Mouse (Mus musculus): ENCODE data around the gene Ppara.

The Ppara gene

DNA sequence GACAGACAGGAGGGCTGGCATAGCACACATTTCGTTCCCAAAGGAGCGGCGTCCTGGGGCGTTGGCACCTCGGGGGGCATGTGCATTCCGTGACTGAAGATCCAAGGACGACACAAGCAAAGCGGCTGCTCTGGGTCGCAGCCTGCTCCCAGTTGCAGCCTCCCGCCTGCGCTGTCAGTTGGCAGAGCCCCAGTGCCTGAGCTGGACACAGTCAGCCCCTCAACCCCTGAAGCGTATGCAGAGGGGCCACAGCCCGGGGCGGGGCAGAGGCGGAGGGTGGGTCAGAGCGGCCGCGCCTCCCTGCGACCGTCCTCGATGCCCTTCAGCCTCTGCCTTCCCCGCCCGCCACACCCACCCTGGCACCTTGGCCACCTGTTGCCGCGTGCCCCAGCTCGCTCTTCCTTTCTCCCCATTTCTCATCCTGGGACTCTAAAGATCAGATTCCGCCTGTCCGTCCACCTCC lies at the start of gene Ppara:
Gene Ppara, plus strand, starts transcription at position 413 of the 463 bp plus-strand sequence.
- DNase-seq (ENCODE audit: low read depth) = no peak

DNA sequence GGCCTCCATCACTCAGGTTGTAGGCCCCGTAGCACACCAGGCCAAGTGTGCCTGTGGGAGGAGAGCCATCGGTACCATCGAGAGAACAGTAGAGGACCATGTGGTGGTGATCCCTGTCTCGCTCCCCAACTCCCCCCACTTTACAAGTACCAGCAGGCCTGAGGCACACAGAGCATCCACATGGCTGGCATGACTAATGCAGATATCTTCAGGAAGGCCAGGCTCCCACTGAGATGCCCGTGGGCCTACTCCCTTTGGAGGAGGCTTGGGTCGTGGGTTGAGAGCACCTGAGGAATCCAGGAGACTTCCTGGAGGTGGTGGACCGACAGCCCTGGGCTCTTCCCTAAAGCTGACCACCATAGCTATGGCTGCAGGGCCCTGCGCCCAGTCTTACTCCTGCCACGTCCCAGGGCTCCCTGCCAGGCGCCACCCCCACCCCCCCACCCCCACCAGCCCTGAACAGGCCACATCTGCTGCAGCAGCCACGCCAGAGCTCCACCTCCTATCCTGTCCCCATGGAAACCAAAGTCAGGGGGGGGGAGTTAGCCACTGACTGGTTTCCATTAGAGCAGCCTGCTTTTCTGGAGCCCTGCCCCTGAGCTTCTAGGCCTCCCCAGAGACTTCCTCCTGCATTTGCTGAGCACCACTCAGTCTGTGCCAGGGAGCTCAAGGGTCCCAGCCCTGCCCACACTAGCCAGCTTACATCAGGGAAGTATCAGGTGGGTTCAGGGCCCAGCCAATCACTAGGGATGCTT lies 48.0 kb upstream of the Ppara start:
- peak; percentile 90 for DNase-seq (ENCODE audit: low read depth)

DNA sequence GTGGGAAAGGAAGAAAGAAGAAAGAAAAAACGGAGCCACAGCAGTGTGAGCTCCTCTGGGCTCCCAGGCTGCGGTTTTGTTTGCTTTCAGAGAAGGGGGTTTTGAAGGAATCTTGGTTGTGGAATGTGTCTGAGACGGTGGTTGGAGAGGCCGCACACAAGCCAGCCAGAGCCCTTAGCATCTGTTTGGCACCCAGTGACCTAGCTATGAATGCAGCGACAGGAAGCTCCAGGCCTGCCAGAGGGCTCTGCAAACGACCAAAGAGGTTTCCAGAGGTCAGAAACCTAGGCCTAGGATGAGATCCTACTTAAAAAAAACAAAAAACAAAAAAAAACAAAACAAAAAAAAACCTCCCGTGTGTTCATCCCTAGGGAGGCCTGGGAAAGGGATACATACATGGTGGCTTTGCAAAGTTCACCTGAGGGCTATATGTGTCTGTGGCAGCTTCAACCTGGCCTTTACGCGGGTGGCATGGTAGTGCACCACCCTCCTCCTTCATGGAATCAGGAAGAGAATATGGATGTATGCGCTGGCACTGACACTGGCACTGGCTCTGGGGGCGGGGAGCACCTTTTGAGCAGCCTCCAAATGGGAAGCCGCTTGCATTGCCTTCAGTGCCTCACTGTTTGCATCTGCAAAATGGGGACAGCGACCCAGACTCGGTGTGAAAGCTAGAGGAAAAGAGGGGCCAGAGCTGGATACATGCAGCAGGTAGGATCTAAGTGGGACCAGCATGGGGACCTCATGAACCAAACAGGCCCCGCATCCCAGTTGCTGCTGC lies 47.0 kb upstream of the Ppara start:
- DNase-seq (ENCODE audit: low read depth) = peak; percentile 85

DNA sequence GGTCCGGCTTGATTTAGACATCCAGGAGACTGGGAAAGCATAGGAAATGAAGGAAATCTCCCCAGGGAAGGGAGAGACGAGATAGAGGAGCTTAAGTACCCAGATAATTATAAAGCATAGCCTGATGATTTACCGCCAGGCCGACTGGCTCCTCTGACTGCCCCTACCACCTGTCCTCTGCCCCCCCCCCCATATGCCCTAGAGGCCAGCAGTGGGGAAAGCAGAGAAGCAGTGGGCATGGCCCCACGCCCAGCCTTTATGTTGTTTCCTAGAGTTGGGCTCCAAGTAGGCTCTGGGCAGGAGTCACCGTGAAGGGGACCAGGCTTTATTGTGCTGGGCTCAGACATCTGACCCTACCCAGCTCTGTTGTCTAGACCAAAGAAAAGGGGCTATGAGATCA lies 46.0 kb upstream of the Ppara start:
- no peak for DNase-seq (ENCODE audit: low read depth)

DNA sequence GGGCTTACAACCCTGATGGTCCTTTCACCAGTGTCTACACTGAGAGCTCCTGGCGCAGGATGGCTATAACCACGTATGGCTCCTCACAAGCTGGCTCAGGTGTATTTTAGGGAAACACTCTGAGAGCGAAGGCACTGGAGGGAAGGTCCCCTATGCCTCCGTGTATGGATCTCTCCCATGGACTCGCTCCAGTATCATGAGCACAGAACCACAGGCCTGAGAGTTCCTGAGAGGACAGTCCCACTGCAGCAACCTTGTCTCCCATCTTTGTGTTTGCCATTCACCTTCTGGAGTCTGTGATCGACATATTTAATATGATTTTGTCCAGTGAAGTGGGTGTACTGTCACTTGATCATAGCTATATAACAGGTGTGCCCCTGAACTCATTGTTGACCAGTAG lies 45.3 kb upstream of the Ppara start:
- no peak for DNase-seq (ENCODE audit: low read depth)

DNA sequence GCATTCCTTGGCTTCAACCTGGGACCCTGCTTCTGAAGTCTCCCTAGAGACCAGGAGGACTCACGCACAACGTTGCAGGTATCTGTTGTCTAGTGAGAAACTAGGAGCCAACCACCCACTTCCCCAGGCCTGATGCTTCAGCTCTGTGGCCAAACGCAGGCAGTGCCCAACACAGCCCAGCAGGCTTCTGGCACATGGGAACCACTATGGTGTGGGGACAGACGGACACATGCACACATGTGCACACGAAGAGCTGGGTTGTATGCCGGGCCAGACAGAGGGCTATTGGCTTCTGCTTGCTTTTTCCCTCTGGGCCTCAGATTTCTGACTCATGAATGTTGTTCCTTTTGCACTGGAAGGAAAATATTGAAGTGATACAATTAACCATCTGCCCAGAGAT lies 44.7 kb upstream of the Ppara start:
- DNase-seq (ENCODE audit: low read depth) = no peak

DNA sequence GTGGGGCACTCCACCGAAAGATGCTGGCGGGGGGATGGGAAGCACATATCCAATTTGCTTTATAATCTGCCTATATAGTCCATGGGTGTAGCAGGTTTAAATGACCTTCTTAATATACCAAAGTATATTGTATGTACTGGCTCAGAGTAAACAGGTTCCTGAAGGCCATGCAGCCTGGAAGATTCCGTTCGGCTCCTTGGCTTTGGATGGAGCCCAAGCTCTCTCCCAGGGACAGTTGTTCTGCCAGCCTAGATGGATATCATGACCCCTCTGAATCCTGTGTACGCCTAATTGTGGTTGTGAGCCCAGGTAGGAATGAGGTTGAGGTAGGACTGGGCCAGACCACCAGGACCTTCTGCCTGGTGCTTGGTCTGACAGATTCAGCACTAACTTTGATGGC lies 43.9 kb upstream of the Ppara start:
- DNase-seq (ENCODE audit: low read depth) = no peak

- no peak for DNase-seq (ENCODE audit: low read depth)
Observed at GRCm38 (mm10) chr15:85693115-85693514, 41.7 kb upstream of the Ppara start.

GRCm38 (mm10) chr15:85693819-85694218 lies 41.0 kb upstream of the Ppara start:
- no peak for DNase-seq (ENCODE audit: low read depth)

DNA sequence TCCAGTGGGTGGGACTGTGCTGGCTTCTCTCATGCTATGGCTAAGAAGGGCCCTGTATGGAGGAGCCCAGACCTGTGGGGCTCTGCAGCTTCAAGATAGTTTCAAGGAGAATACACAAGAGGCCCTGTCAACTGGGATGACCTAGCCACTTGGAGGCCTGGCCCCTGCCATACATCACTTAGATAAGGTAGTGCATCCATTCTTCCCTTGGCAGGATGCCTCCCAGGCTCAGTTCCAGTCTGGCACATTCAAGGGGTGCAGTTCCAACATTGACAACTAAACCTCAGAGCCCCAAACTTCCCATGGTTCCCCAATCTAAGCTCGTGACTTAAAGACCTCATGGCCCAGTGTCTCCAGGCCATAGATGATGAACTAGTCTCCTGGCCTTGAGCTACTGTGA lies 40.4 kb upstream of the Ppara start:
- DNase-seq (ENCODE audit: low read depth) = no peak

- DNase-seq (ENCODE audit: low read depth) = no peak
Observed at GRCm38 (mm10) chr15:85695304-85695703, 39.5 kb upstream of the Ppara start.

DNA sequence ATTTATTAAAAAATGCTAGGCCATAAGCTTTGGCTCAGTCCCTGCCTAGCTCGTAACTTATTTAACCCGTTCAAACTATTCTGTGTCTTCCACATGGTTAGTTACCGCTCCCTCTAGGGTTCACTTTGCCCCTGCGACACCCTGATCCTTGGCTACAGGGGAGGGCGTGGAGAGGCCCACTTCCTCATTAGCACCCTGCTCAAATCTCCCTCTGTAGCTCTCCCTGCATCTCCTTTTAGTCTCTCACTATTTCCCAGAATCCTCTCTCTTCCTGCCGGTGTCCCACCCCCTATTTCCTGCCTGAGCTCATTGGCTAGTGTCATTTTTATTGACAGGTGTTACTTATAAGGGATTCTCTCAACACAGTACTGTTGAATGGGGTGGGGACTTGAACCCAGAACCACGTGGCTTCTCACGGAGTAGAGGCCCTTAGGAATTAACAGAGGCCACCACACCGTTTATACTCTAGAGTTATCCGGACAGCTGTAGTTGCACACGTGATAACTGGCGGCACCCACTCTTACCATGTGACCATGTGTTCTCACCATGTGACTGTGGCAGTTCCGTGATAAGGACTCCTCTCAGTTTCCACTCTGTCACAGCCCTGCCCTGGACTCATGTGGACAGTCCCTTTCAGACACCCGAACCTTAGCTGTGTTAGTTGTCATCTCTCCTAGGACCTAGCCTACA lies 36.3 kb upstream of the Ppara start:
- DNase-seq (ENCODE audit: low read depth) = no peak

- no peak for DNase-seq (ENCODE audit: low read depth)
Observed at GRCm38 (mm10) chr15:85699452-85699851, 35.3 kb upstream of the Ppara start.

GRCm38 (mm10) chr15:85699862-85700501 lies 34.8 kb upstream of the Ppara start:
- DNase-seq (ENCODE audit: low read depth) = no peak

- DNase-seq (ENCODE audit: low read depth) = no peak
Observed at GRCm38 (mm10) chr15:85700716-85701115, 34.1 kb upstream of the Ppara start.

GRCm38 (mm10) chr15:85701128-85701930 lies 33.5 kb upstream of the Ppara start:
- no peak for DNase-seq (ENCODE audit: low read depth)

- DNase-seq (ENCODE audit: low read depth) = no peak
Observed at GRCm38 (mm10) chr15:85702411-85702951, 32.3 kb upstream of the Ppara start.

- no peak for DNase-seq (ENCODE audit: low read depth)
Observed at GRCm38 (mm10) chr15:85703194-85703641, 31.6 kb upstream of the Ppara start.

DNA sequence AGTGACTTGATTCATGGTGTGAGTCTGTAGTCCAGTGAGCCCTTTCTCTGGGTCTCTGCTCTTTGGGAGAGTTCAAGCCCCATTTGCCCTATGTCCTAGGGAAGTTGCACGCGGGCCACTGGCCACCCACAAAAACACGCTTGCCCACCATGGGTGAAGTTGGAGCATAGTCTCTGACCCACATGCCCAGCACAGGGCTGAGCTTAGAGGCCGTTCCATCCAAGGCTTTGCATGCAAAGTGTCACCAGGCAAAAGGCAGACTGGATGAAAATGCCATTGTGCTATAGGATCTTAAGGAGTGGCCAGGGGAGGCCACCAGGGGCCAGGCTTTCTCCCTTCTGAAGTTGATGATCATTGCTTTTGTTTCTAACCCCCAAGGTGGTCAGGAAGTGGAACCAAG lies 30.9 kb upstream of the Ppara start:
- no peak for DNase-seq (ENCODE audit: low read depth)

DNA sequence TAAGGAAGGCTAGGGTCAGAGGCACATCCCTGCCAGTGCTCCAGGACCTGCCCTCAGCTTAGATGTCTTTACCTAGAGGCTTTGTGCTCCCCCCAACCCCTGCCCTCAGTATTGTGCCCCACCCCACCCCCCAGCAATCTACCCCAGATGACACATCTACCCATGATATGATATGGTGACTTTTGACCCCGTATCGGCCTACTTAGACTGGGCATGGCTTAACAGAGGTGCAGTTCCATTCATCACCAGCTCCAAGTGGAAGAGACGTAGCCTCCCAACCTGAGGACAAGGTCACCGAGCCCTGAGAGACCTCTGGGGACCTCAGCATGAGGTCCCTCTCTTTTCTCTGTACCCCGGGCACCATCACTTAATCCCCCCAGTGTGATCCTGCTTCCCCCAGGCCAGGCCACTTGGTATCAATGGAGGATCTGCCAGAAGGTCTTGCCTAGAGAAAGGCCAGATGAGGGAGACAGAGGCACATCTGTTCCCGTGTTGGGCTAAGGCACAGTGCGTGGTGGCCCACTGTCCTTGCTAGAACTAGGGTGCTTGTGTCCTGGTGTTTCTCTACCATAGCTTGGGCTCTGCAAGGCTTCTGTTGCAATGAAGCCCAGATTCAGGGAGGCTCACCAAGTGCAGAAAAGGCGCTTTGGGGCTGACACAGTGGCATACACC lies 30.3 kb upstream of the Ppara start:
- no peak for DNase-seq (ENCODE audit: low read depth)

Measured in fibroblast of lung, adult 2 months (primary cell).